Mouse (Mus musculus) heart, postnatal 0 days (tissue): ENCODE results near the gene Herc6. TPM values are rescaled to one million over a fixed set of nuclear protein-coding genes. Genes with fewer than 3 reads are reported as not detected.

Experiments used
- ATAC-seq: fragments of 200-750 bp; cut with Nextera tagmentation; 2 replicates; pipeline ENCODE4 v1.8.0; 2017; ENCODE audit warnings: low read depth, moderate number of reproducible peaks, moderate library complexity; ENCODE audit not compliant: insufficient read depth
- DNase-seq: peaks from one replicate; pipeline ENCODE4 v3.0.0-alpha.2; 2016; ENCODE audit warnings: low spot score
- H3K27ac ChIP-seq: fragments of 300-500 bp; sonication (generic); 2 replicates; pipeline ENCODE4 v1.5.1; 2014; ENCODE audit warnings: low read depth, mild to moderate bottlenecking
- H3K27me3 ChIP-seq: fragments of 300-500 bp; sonication (generic); 2 replicates; pipeline ENCODE4 v1.6.1; 2014; ENCODE audit warnings: low read length, mixed read lengths; ENCODE audit not compliant: control insufficient read depth, insufficient read depth
- H3K36me3 ChIP-seq: fragments of 300-500 bp; sonication (generic); replicated peaks from 2 replicates; pipeline ENCODE4 v1.6.1; 2014; ENCODE audit warnings: low read length, mixed read lengths; ENCODE audit not compliant: control insufficient read depth, insufficient read depth
- H3K4me1 ChIP-seq: fragments of 300-500 bp; sonication (generic); 2 replicates; pipeline ENCODE4 v1.6.1; 2014; ENCODE audit warnings: antibody characterized with exemption; ENCODE audit not compliant: control insufficient read depth, insufficient read depth
- H3K4me2 ChIP-seq: fragments of 300-500 bp; sonication (generic); 2 replicates; pipeline ENCODE4 v1.6.1; 2014; ENCODE audit warnings: low read depth, mild to moderate bottlenecking, low read length, moderate library complexity
- H3K4me3 ChIP-seq: fragments of 300-500 bp; sonication (generic); 2 replicates; pipeline ENCODE4 v1.5.1; 2014; ENCODE audit warnings: low read depth, low read length
- H3K9ac ChIP-seq: fragments of 300-500 bp; sonication (generic); replicated peaks from 2 replicates; pipeline ENCODE4 v1.6.1; 2014; ENCODE audit warnings: low read depth, low read length, mixed read lengths
- H3K9me3 ChIP-seq: fragments of 300-500 bp; sonication (generic); replicated peaks from 2 replicates; pipeline ENCODE4 v1.6.1; 2016; ENCODE audit warnings: low read length; ENCODE audit not compliant: control insufficient read depth
- CTCF ChIP-seq: IDR thresholded peaks from 2 replicates; pipeline ENCODE4 v1.5.1; 2016; ENCODE audit warnings: antibody characterized with exemption, control low read depth, low read depth
- EP300 ChIP-seq: IDR thresholded peaks from 2 replicates; pipeline ENCODE4 v1.6.1; 2016; ENCODE audit warnings: antibody characterized with exemption, low read depth
- WGBS: fragments of 180-500 bp; shearing (Covaris S2); extraction: QIAGEN DNeasy Blood & Tissue Kit; methylation state at CpG from one replicate; pipeline ENCODE4 v1.1.7; 2014; 5-methylcytosine and 5-hydroxymethylcytosine counted together
- polyA plus RNA-seq: library from polyadenylated mRNA; unstranded; fragments of >200 nt; fragmentation: Nextera tagmentation; extraction: Ambion mirVana; gene quantifications from 2 replicates; pipeline ENCODE4 v1.2.1, GENCODE M21; 2015
- total RNA-seq: library from RNA; depleted of rRNA; stranded (reverse); fragments of >200 nt; gene quantifications from 2 replicates; pipeline ENCODE4 v1.2.3, GENCODE M21; 2014; ENCODE audit warnings: low replicate concordance; rRNA removed

The Herc6 gene
- total RNA-seq, result 10.8 and 11.8 TPM in 2 replicates
- 2.7 and 3.7 TPM in 2 replicates for polyA plus RNA-seq

- TF ChIP-seq CTCF, result no peak
- no peak for TF ChIP-seq EP300
- H3K4me1 ChIP-seq, result 0 out of 2 replicates have a peak, but pooled peaks cover 4% of the 10 kb centered on the region
- no peaks in the 10 kb centered on the region for H3K36me3 ChIP-seq
- WGBS, result 2% methylated on average over 16 of the region's 16 CpGs
- ATAC-seq (peak; percentile 89), DNase-seq (peak; percentile 78)
- no peaks in the 10 kb centered on the region for H3K9me3 ChIP-seq
- H3K4me3 ChIP-seq, result peak within 1 kb of the TSS; percentile 92
- H3K9ac ChIP-seq, result peak within 1 kb of the TSS; percentile 79
- peak within 1 kb of the TSS; percentile 90 for H3K27ac ChIP-seq
- no peaks in the 10 kb centered on the region for H3K27me3 ChIP-seq
- H3K4me2 ChIP-seq, result peak within 1 kb of the TSS; percentile 93
Observed at GRCm38 (mm10) chr6:57580881-57581548, at the start of gene Herc6. Gene Herc6 (plus strand): TSS chr6:57581000.

- H3K4me2 ChIP-seq, result peak overlapping the region; percentile 21; the same call in 1 of the 2 replicates
Observed at GRCm38 (mm10) chr6:57531011-57531410, 49.8 kb upstream of the Herc6 start.

GRCm38 (mm10) chr6:57531441-57531840 lies 49.4 kb upstream of the Herc6 start:
- Histone ChIP-seq H3K36me3 (no peaks in the 10 kb centered on the region), H3K4me2 (peak overlapping the region; percentile 21), H3K9me3 (no peaks in the 10 kb centered on the region), H3K4me1 (peaks cover 23% of the 10 kb centered on the region), H3K4me3 (no peak overlapping the region), H3K9ac (no peak overlapping the region), H3K27me3 (no peaks in the 10 kb centered on the region), H3K27ac (peak overlapping the region; percentile 65)
- ATAC-seq, result no peak
- no peak for TF ChIP-seq CTCF
- TF ChIP-seq EP300, result no peak
- peak; percentile 17 for DNase-seq
- WGBS, result 25% methylated on average over 1 of the region's 1 CpGs

More at GRCm38 (mm10) chr6:57531011-57531410, 49.8 kb upstream of the Herc6 start:
- no peaks in the 10 kb centered on the region for H3K27me3 ChIP-seq
- H3K36me3 ChIP-seq, result no peaks in the 10 kb centered on the region
- TF ChIP-seq CTCF (no peak; the same call in 1 of the 2 replicates), EP300 (no peak)
- H3K27ac ChIP-seq, result peak overlapping the region; percentile 65
- H3K4me1 ChIP-seq, result peaks cover 23% of the 10 kb centered on the region
- H3K9ac ChIP-seq, result no peak overlapping the region
- no peaks in the 10 kb centered on the region for H3K9me3 ChIP-seq
- no peak overlapping the region for H3K4me3 ChIP-seq
- WGBS, result 25% methylated on average over 4 of the region's 4 CpGs
- DNase-seq (peak; percentile 63), ATAC-seq (no peak)

- ATAC-seq (no peak), DNase-seq (peak; percentile 10)
- H3K9me3 ChIP-seq, result no peaks in the 10 kb centered on the region
- H3K4me2 ChIP-seq, result peak overlapping the region; percentile 21
- no peak for TF ChIP-seq CTCF
- no peak for TF ChIP-seq EP300
- H3K4me3 ChIP-seq, result no peak overlapping the region
- no peak overlapping the region for H3K9ac ChIP-seq
- peaks cover 23% of the 10 kb centered on the region for H3K4me1 ChIP-seq
- H3K36me3 ChIP-seq, result no peaks in the 10 kb centered on the region
- H3K27ac ChIP-seq, result peak overlapping the region; percentile 65
- WGBS, result 39% methylated on average over 1 of the region's 1 CpGs
- no peaks in the 10 kb centered on the region for H3K27me3 ChIP-seq
Observed at GRCm38 (mm10) chr6:57532022-57532421, 48.8 kb upstream of the Herc6 start.

GRCm38 (mm10) chr6:57533410-57533809 lies 47.4 kb upstream of the Herc6 start:
- TF ChIP-seq CTCF (no peak), EP300 (no peak)
- H3K4me1 ChIP-seq, result peaks cover 23% of the 10 kb centered on the region
- H3K9me3 ChIP-seq, result no peaks in the 10 kb centered on the region
- H3K27me3 ChIP-seq, result no peaks in the 10 kb centered on the region
- WGBS, result 5% methylated on average over 2 of the region's 2 CpGs
- peak overlapping the region; percentile 76 for H3K9ac ChIP-seq
- DNase-seq, result no peak
- H3K4me3 ChIP-seq, result peak overlapping the region; percentile 74
- no peak for ATAC-seq
- no peaks in the 10 kb centered on the region for H3K36me3 ChIP-seq
- peak overlapping the region; percentile 93 for H3K27ac ChIP-seq
- H3K4me2 ChIP-seq, result peak overlapping the region; percentile 94
